Mouse (Mus musculus) frontal cortex, postnatal 14 days (tissue): ENCODE data around the gene Slco2b1.
"Not testable (repeated sequence)": the region's sequence is repeated elsewhere in the genome, so short reads cannot be mapped to it uniquely, and the experiment has no call there.

Source experiments
- DNase-seq, 2 experiments: peaks; one replicate each; pipeline ENCODE4 v3.0.0; 2022; ENCODE audit warnings: low spot score in 2 of 2

Gene Slco2b1

GRCm38 (mm10) chr7:99711166-99711565, at the start of gene Slco2b1:
Slco2b1 (minus strand) TSS chr7:99711340.
- no peak for DNase-seq

- DNase-seq = peak in 1 of 2 experiments; percentile 9
Observed at GRCm38 (mm10) chr7:99739276-99739675, 28.1 kb upstream of the Slco2b1 start.

GRCm38 (mm10) chr7:99735491-99735890, 24.4 kb upstream of the Slco2b1 start:
- DNase-seq = not testable (repeated sequence)

GRCm38 (mm10) chr7:99734612-99735011, 23.5 kb upstream of the Slco2b1 start:
- no peak for DNase-seq

- DNase-seq = no peak
Observed at GRCm38 (mm10) chr7:99729973-99730372, 18.8 kb upstream of the Slco2b1 start, which contains the start of gene Olfr520. Olfr520 (plus strand) TSS chr7:99730273.

DNA sequence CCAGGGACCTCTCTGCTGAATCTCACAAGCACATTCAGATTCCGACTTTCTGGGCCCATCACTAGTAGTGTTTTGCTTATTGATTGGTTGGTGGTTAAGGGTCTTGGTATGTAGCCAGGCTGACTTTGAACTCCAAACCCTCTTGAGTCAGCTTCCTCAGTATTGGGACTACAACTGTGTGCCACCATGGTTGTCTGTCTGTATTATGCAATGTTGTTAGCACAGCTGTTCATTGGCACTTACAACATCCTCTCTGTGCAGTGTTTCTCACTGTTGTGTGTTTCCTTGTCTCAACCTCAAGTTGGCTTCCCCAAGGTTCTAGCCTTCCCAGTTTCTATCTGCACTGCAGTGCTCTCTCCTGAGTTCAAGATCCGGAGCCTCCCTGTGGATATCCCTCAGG, 5.4 kb upstream of the Slco2b1 start:
- DNase-seq = no peak

GRCm38 (mm10) chr7:99712431-99712830, 1.3 kb upstream of the Slco2b1 start:
- no peak for DNase-seq

GRCm38 (mm10) chr7:99710476-99710875, 664 bp downstream of the Slco2b1 start:
- DNase-seq = peak in 1 of 2 experiments; percentile 51

GRCm38 (mm10) chr7:99709992-99710391, 1.1 kb downstream of the Slco2b1 start:
- no peak for DNase-seq

DNA sequence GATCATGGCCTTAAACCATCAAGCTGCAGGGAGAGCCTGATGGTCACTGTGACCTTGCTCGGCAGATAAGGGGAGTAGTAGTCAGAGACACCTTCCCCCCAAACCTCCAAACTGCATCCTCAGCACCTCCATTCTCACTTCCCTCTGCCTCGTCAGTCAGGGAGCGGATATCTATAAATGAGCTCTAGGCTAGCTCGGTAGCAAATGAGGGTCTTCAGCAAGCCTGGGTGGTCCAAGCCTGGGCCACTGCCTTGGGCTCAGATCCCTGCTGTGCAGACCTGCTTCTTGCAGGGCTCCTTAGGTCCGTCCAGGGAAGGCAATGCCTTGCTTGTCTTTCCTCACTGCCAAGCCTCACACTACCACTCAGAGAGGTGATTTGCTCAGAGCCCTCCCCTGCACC, 2.4 kb downstream of the Slco2b1 start:
- no peak for DNase-seq

GRCm38 (mm10) chr7:99708301-99708721, 2.8 kb downstream of the Slco2b1 start:
- DNase-seq = peak; percentile 42 to 61

DNA sequence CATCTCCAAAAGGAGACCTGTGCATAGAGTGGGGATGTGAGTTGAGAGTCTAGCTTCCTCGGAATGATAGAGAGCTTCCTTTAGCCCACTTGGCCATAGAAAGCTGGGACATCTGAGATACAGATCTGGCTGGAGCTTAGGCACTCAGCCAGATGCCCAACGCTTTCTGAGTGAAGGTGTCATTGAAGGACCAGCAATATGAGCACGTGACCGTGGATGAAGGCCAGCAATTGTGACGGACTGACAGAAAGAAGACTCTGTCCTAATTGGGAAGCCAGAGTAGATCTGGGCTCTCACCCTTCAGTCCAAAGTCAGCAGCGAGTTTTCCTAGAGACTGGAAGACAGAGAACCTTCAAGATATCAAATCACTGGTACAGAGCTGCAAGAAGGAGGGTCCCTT, 3.5 kb downstream of the Slco2b1 start:
- DNase-seq = no peak

DNA sequence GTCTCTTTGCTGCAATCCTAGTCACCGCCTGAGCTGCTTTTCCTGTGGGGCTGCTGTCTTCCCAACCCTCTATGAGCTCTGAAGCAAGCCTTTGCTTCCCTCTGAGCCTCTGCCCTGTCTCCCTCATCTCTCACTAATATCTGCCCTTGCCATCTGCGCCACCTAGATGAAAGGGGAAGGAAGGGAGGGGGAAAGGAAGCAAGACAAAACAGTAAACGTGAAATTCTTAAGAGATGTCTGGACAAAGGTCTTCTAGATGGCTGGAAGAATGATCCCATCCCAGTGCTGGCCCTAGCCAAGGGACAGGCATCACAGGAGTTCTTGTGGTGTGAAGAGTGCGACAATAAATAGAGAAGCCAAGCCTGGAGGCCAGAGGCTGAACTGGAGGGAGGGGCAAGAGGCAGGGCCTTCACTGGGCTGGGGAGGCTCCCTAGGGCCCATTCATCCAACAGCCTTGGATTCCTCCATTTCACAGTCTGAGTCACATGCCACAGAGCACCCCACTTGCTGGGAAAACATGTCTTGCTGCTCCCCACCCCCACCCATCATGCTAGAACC, 4.0 kb downstream of the Slco2b1 start:
- no peak for DNase-seq

- no peak for DNase-seq
Observed at GRCm38 (mm10) chr7:99706341-99707037, 4.7 kb downstream of the Slco2b1 start.

DNA sequence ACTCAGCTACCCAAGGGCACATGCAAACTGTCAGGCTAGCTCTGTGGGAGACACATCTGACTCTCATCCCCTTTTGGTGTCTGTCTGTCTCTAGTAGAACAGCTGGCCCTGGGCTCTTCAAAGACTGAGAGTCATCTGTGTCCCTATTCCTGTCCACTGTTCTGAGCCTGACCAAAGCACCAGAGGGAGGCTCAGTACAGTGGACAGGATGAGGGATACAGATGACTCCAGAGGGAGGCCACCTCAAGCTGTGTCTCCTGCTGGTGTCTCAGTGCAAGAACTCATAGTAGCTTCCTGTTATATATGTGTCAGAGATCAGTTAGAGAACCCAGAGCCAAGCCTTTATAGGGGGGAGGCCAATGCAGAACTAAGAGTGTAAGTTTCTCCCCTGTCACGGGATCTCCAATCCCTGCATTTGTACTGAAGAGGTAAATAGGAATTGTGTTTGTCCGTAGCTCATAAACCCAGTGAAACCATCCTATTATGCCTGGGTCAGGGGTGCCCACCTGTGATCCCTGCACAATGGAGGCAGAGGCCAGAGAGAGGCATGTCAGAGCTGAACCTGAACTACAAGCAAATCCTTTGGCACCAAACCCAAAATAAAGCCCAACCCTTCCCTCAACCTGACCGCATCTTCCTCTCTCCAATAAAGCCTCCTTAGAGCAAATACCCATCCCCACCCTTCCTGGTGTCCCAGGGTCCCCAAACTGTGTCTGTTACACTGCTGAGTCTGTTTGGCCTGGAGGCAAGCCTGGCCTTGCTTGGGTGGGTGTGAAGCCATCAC, 6.2 kb downstream of the Slco2b1 start:
- DNase-seq = no peak

DNA sequence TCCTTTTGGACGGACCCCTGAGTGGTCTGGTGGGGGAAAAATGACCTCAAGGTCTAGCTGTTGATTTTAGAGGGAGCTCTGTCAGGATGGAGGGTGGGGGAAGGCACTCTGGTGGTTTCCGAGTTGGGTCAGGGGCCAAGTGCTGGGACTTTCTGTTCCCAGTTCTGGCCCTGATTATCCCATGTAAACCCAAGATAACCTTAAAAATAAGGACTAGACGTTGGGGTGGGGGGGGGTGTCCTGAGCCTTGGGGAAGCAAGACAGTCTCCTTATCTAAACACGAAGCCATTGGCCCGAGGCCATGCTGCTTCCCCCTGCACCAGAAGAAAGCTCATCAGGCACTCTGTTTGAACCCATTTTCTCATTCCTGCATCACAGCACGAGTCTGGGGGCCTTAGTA, 8.9 kb downstream of the Slco2b1 start:
- no peak for DNase-seq

DNA sequence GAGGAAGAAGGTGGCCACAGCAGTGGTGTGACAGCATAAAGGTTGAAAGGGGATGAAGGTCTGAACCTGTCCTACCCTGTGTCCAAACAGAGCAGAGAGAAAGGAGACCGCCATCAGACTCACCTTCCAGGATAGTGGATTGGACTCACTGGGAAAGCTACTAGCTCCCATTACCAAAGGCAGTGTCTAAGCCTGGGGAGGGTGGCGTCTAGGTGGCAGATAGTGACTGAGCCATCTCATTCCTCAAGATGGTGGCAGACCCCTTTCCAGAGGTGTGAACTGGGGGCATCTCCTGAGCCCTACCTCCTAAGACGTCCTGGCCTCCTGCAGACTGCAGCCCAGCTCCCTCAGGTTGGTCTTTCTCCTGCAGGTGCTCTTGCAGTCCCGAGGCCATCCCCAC, 10.5 kb downstream of the Slco2b1 start:
- DNase-seq = no peak

GRCm38 (mm10) chr7:99699709-99700151, 11.4 kb downstream of the Slco2b1 start:
- no peak for DNase-seq

GRCm38 (mm10) chr7:99699106-99699505, 12.0 kb downstream of the Slco2b1 start:
- no peak for DNase-seq

- DNase-seq = no peak
Observed at GRCm38 (mm10) chr7:99698576-99698975, 12.6 kb downstream of the Slco2b1 start.

DNA sequence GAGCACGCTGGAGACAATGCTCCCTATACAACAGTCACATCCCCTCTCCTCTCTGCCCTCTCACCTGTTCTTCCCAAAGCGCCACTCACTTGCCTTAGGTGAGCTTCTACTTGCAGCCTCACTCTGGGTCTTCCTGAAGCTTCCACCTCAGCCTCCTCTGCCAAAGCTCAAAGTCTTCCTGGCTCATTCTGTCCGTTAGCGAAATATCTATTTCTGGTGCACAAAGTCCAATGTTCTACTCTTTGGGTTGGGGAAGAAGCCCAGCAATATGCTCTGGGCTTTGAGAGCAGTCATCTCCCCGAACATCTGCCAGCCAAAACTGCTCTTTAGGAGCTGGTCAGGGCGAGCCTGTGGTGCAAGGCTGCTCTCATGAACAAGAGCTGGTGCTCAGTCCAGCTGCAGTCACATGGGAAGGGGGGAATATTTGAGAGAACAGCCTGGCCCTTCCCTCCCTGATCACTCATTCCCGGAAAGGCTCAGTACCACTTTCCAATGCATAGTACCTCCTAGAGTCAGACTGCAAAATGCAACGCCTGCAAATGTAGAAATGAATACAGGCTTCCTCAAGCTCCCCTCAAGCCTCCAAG, 15.6 kb downstream of the Slco2b1 start:
- no peak for DNase-seq

DNA sequence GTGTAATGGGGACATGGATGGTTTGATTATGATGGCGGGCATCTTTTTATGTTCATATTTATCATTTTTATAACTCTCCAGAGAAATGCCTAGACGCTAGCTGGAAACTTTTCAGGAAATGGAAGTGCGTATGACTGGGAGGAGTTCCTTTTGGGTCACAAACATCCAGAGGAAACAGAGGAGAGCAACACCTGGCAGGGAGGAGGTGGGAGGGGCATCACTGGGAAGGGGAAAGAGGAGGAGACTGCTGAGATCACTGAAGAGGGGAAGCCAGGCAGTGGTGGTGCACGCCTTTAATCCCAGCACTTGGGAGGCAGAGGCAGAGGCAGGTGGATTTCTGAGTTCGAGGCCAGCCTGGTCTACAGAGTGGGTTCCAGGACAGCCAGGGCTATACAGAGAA, 16.7 kb downstream of the Slco2b1 start:
- not testable (repeated sequence) for DNase-seq
